Mouse (Mus musculus) cerebellum, adult (tissue): ENCODE data around the gene Glis3.

ENCODE experiments used
- ATAC-seq: cut with Nextera tagmentation; 2 replicates; pipeline ENCODE4 v1.9.2; 2017; ENCODE audit warnings: mild to moderate bottlenecking, moderate library complexity, mixed read lengths; ENCODE audit not compliant: insufficient number of reproducible peaks, low FRiP score, low TSS enrichment

Gene Glis3

GRCm38 (mm10) chr19:28600866-28601265 is 79.0 kb downstream of the Glis3 start:
- no peak for ATAC-seq

GRCm38 (mm10) chr19:28594215-28594614 is 85.7 kb downstream of the Glis3 start:
- no peak for ATAC-seq

GRCm38 (mm10) chr19:28592981-28593380 is 86.9 kb downstream of the Glis3 start:
- ATAC-seq: no peak

GRCm38 (mm10) chr19:28591736-28592477 is 88.0 kb downstream of the Glis3 start:
- ATAC-seq: no peak

- no peak for ATAC-seq
Observed at GRCm38 (mm10) chr19:28580499-28580898, 99.4 kb downstream of the Glis3 start.

- no peak for ATAC-seq
Observed at GRCm38 (mm10) chr19:28579724-28580375, 100.0 kb downstream of the Glis3 start.

- ATAC-seq: no peak
Observed at GRCm38 (mm10) chr19:28577023-28577422, 102.9 kb downstream of the Glis3 start.

GRCm38 (mm10) chr19:28576619-28577018 is 103.3 kb downstream of the Glis3 start:
- no peak for ATAC-seq

- ATAC-seq: no peak
Observed at GRCm38 (mm10) chr19:28573641-28574040, 106.2 kb downstream of the Glis3 start.

- no peak for ATAC-seq
Observed at GRCm38 (mm10) chr19:28569856-28570255, 110.0 kb downstream of the Glis3 start.

GRCm38 (mm10) chr19:28567100-28567499 is 112.8 kb downstream of the Glis3 start:
- no peak for ATAC-seq

GRCm38 (mm10) chr19:28566554-28566953 is 113.3 kb downstream of the Glis3 start:
- no peak for ATAC-seq

- ATAC-seq: no peak
Observed at GRCm38 (mm10) chr19:28561697-28562002, 118.2 kb downstream of the Glis3 start.

GRCm38 (mm10) chr19:28560801-28561696 is 118.8 kb downstream of the Glis3 start:
- no peak for ATAC-seq

GRCm38 (mm10) chr19:28559836-28560235 is 120.0 kb downstream of the Glis3 start:
- ATAC-seq: no peak

- no peak for ATAC-seq
Observed at GRCm38 (mm10) chr19:28559400-28559799, 120.5 kb downstream of the Glis3 start.

GRCm38 (mm10) chr19:28558661-28559060 is 121.2 kb downstream of the Glis3 start:
- no peak for ATAC-seq

GRCm38 (mm10) chr19:28557559-28558328 is 122.1 kb downstream of the Glis3 start:
- ATAC-seq: no peak

GRCm38 (mm10) chr19:28555181-28555929 is 124.5 kb downstream of the Glis3 start:
- ATAC-seq: no peak

GRCm38 (mm10) chr19:28550611-28551010 is 129.3 kb downstream of the Glis3 start:
- no peak for ATAC-seq
